In genomic region chr11:120120642-120121420, GRCm38 (mm10) we compare ENCODE assay signal across 9 mouse cellular contexts. TPM values are rescaled to one million over a fixed set of nuclear protein-coding genes. Genes with fewer than 3 reads are reported as not detected.
DNase-seq lines count a peak whose midpoint lies in the region; ATAC-seq lines count a peak whose summit lies in the region.
"Had no signal": no experiment of that assay in that cellular context is flagged by ENCODE, and none has a peak within 500 bp of the region (broad histone marks: within the 10 kb centered on the region; RNA-seq: fewer than 3 reads in every experiment).

No protein-coding gene starts in this region.

- intact Hi-C loops in heart, postnatal 14 days (cut with DNase I) = no loop called here

- DNase-seq in kidney, adult 11 months = peak; percentile 64
- peak; percentile 69 to 73 for DNase-seq in adrenal gland, adult 18-20 months (ENCODE audit: low spot score in 2 of 2)
- peak; percentile 78 for DNase-seq in embryo, embryonic 10.5 days (ENCODE audit: low spot score)
- DNase-seq in heart, postnatal 14 days = peak; percentile 68 to 79
- peak; percentile 78 to 83 for DNase-seq in layer of hippocampus, postnatal 14 days (ENCODE audit: low spot score in 2 of 2)
- DNase-seq in telencephalon, adult 2 months (ENCODE audit: low read depth, low spot score) = peak; percentile 35

- ATAC-seq in kidney, embryonic 15.5 days (replicated peaks; ENCODE audit: low FRiP score) = no peak
- ATAC-seq in megakaryocyte progenitor cell, adult 5-6 weeks (replicated peaks; ENCODE audit: poor library complexity) = peak; percentile 58

- WGBS in kidney, embryonic 15.5 days = 84% methylated on average over 17 of the region's 17 CpGs

- peaks cover 3% of the 10 kb centered on the region for H3K4me1 ChIP-seq in kidney, embryonic 15.5 days

- H3K4me2 ChIP-seq in kidney, embryonic 15.5 days = no peak overlapping the region
- H3K4me2 ChIP-seq: limb, embryonic 12.5 days had no signal

- H3K27ac ChIP-seq in kidney, embryonic 15.5 days = no peak overlapping the region

- no peak overlapping the region for H3K9ac ChIP-seq in kidney, embryonic 15.5 days
- H3K9ac ChIP-seq: limb, embryonic 12.5 days had no signal

- peaks cover 80% of the 10 kb centered on the region for H3K36me3 ChIP-seq in kidney, embryonic 15.5 days

- no peak overlapping the region for H3K4me3 ChIP-seq in kidney, embryonic 15.5 days (replicated peaks)
- H3K4me3 ChIP-seq: limb, embryonic 12.5 days had no signal

- no peaks in the 10 kb centered on the region for H3K9me3 ChIP-seq in kidney, embryonic 15.5 days (replicated peaks)
- H3K9me3 ChIP-seq: limb, embryonic 12.5 days had no signal

- no peaks in the 10 kb centered on the region for H3K27me3 ChIP-seq in kidney, embryonic 15.5 days

RNA-seq across cellular contexts. Expression of gene Ndufaf8, which starts 22.1 kb away (rescaled TPM):
- polyA plus RNA-seq in kidney, embryonic 15.5 days (2015; fragmentation: Nextera tagmentation; extraction: Ambion mirVana) = 83.0 and 90.1 TPM in 2 replicates
- 10 to 100 TPM; 54.9 to 62.9 TPM for total RNA-seq in adrenal gland, adult 18-20 months (2021)
- total RNA-seq in heart, postnatal 14 days (2021) = 10 to 100 TPM; 55.4 to 59.2 TPM
- total RNA-seq in layer of hippocampus, postnatal 14 days (2021) = 10 to 100 TPM; 34.9 to 38.0 TPM
- 18.6 and 24.5 TPM in 2 replicates for total RNA-seq in megakaryocyte progenitor cell, adult 5-6 weeks (2015)
- 20.0 and 20.6 TPM in 2 replicates for total RNA-seq in megakaryocyte progenitor cell, adult 5-6 weeks (2017)

RNA-seq across cellular contexts. Expression of gene Tepsin, which starts 22.3 kb away (rescaled TPM):
- polyA plus RNA-seq in kidney, embryonic 15.5 days (2015; fragmentation: Nextera tagmentation; extraction: Ambion mirVana) = 19.5 and 22.4 TPM in 2 replicates
- total RNA-seq in adrenal gland, adult 18-20 months (2021) = 10 to 100 TPM; 12.3 to 15.4 TPM
- 1 to 10 TPM; 9.6 to 10.0 TPM for total RNA-seq in heart, postnatal 14 days (2021)
- 10 to 100 TPM; 17.2 to 18.0 TPM for total RNA-seq in layer of hippocampus, postnatal 14 days (2021)
- 8.3 and 10.3 TPM in 2 replicates for total RNA-seq in megakaryocyte progenitor cell, adult 5-6 weeks (2015)
- total RNA-seq in megakaryocyte progenitor cell, adult 5-6 weeks (2017) = 8.3 and 8.8 TPM in 2 replicates

RNA-seq across cellular contexts. Expression of gene Slc38a10, which starts 30.3 kb away (rescaled TPM):
- 109 and 115 TPM in 2 replicates for polyA plus RNA-seq in kidney, embryonic 15.5 days (2015; fragmentation: Nextera tagmentation; extraction: Ambion mirVana)
- 100 to 1,000 TPM; 147 to 177 TPM for total RNA-seq in adrenal gland, adult 18-20 months (2021)
- 10 to 100 TPM; 78.7 to 83.5 TPM for total RNA-seq in heart, postnatal 14 days (2021)
- 10 to 100 TPM; 94.1 to 94.8 TPM for total RNA-seq in layer of hippocampus, postnatal 14 days (2021)
- total RNA-seq in megakaryocyte progenitor cell, adult 5-6 weeks (2015) = 31.6 and 33.3 TPM in 2 replicates
- total RNA-seq in megakaryocyte progenitor cell, adult 5-6 weeks (2017) = 40.2 and 41.2 TPM in 2 replicates

RNA-seq across cellular contexts. Expression of gene Cep131, which starts 34.2 kb away (rescaled TPM):
- polyA plus RNA-seq in kidney, embryonic 15.5 days (2015; fragmentation: Nextera tagmentation; extraction: Ambion mirVana) = 23.7 and 27.7 TPM in 2 replicates
- 10 to 100 TPM; 11.7 to 90.0 TPM for total RNA-seq in adrenal gland, adult 18-20 months (2021)
- 1 to 10 TPM; 9.1 to 9.6 TPM for total RNA-seq in heart, postnatal 14 days (2021)
- 10 to 100 TPM; 43.9 to 44.9 TPM for total RNA-seq in layer of hippocampus, postnatal 14 days (2021)
- 5.1 and 5.2 TPM in 2 replicates for total RNA-seq in megakaryocyte progenitor cell, adult 5-6 weeks (2015)
- 12.3 and 19.3 TPM in 2 replicates for total RNA-seq in megakaryocyte progenitor cell, adult 5-6 weeks (2017)
